Mouse (Mus musculus): ENCODE measurements around the gene Sowaha. TPM values are rescaled to one million over a fixed set of nuclear protein-coding genes. Genes with fewer than 3 reads are reported as not detected.

The Sowaha gene
- total RNA-seq (2021): under 1 TPM; 0.28 to 0.30 TPM
- long read RNA-seq, experiment 1, partial matches to known transcripts: 0 of 1 reads
- long read RNA-seq, experiment 1, other reads (novel, unspliced or antisense): 0 of 1 reads
- long read RNA-seq, experiment 2: 0 reads

GRCm38 (mm10) chr11:53479783-53480301, at the start of gene Sowaha, which contains the start of gene Gm9945:
Gene Sowaha (minus strand): TSS chr11:53480274.
Gene Gm9945 (plus strand): TSS chr11:53480166.
- DNase-seq: peak in 1 of 2 experiments; percentile 18

- DNase-seq: peak; percentile 87
Measured at GRCm38 (mm10) chr11:53529253-53529557, 49.1 kb upstream of the Sowaha start.

- DNase-seq: peak in 1 of 2 experiments; percentile 25
Measured at GRCm38 (mm10) chr11:53528397-53529252, 48.6 kb upstream of the Sowaha start.

GRCm38 (mm10) chr11:53525461-53525860, 45.4 kb upstream of the Sowaha start:
- DNase-seq: peak; percentile 70 to 79

- DNase-seq: no peak
Measured at GRCm38 (mm10) chr11:53524905-53525304, 44.8 kb upstream of the Sowaha start.

- no peak for DNase-seq
Measured at GRCm38 (mm10) chr11:53523545-53524405, 43.7 kb upstream of the Sowaha start.

- peak in 1 of 2 experiments; percentile 18 for DNase-seq
Measured at GRCm38 (mm10) chr11:53522930-53523329, 42.9 kb upstream of the Sowaha start.

GRCm38 (mm10) chr11:53522362-53522761, 42.3 kb upstream of the Sowaha start:
- DNase-seq: no peak

- peak; percentile 71 to 87 for DNase-seq
Measured at GRCm38 (mm10) chr11:53521821-53522131, 41.7 kb upstream of the Sowaha start.

- DNase-seq: peak; percentile 30 to 55
Measured at GRCm38 (mm10) chr11:53521120-53521820, 41.2 kb upstream of the Sowaha start.

GRCm38 (mm10) chr11:53520122-53520978, 40.3 kb upstream of the Sowaha start:
- DNase-seq: peak; percentile 85 to 89

GRCm38 (mm10) chr11:53519207-53520121, 39.4 kb upstream of the Sowaha start, which contains the start of gene Sept8:
Gene Sept8 (plus strand): TSS chr11:53519257.
- DNase-seq: peak; percentile 81 to 82

GRCm38 (mm10) chr11:53518759-53519158, 38.7 kb upstream of the Sowaha start:
- no peak for DNase-seq

GRCm38 (mm10) chr11:53516775-53517627, 36.9 kb upstream of the Sowaha start:
- DNase-seq: no peak

GRCm38 (mm10) chr11:53510351-53510750, 30.3 kb upstream of the Sowaha start:
- peak in 1 of 2 experiments; percentile 43 for DNase-seq

- peak in 1 of 2 experiments; percentile 43 for DNase-seq
Measured at GRCm38 (mm10) chr11:53508591-53508990, 28.5 kb upstream of the Sowaha start.

GRCm38 (mm10) chr11:53508152-53508551, 28.1 kb upstream of the Sowaha start:
- DNase-seq: peak; percentile 84 to 91

- peak; percentile 64 to 72 for DNase-seq
Measured at GRCm38 (mm10) chr11:53507098-53507805, 27.2 kb upstream of the Sowaha start.

All from heart, adult 18-20 months (tissue).